Mouse (Mus musculus): ENCODE data around the gene Pla2g15.

- TF ChIP-seq POLR2A (IDR thresholded peaks at IDR 0.05; ENCODE audit: low read depth, low read length) = no peak
- no peak for TF ChIP-seq CTCF (conservative IDR thresholded peaks at IDR 0.05; ENCODE audit: insufficient read depth, insufficient read length, low read depth, low read length)
These were observed 2.2 kb upstream of the Pla2g15 start for GRCm38 (mm10) chr8:106147868-106148565.
